Mouse (Mus musculus) lung, postnatal 0 days (tissue): ENCODE measurements around the gene Ruvbl1.

Experiments
- CTCF ChIP-seq: IDR thresholded peaks from 2 replicates; pipeline ENCODE4 v1.5.1; 2016; ENCODE audit warnings: antibody characterized with exemption, mild to moderate bottlenecking
- EP300 ChIP-seq: IDR thresholded peaks from 2 replicates; pipeline ENCODE4 v1.6.1; 2016; ENCODE audit warnings: antibody characterized with exemption, mild to moderate bottlenecking, control low read depth

GRCm38 (mm10) chr6:88515971-88516370 is 50.8 kb downstream of the Ruvbl1 start:
- TF ChIP-seq CTCF (no peak), EP300 (no peak)
